Mouse (Mus musculus) neural tube, embryonic 12.5 days (tissue): Measurements from ENCODE around the gene Aox4. TPM values are rescaled to one million over a fixed set of nuclear protein-coding genes. Genes with fewer than 3 reads are reported as not detected.

Experiments used
- ATAC-seq: fragments of 200-750 bp; cut with Nextera tagmentation; 2 replicates; pipeline ENCODE4 v1.8.0; 2017; ENCODE audit warnings: low read depth, mild to moderate bottlenecking, moderate TSS enrichment, moderate library complexity; ENCODE audit not compliant: low FRiP score
- H3K27ac ChIP-seq: fragments of 300-500 bp; sonication (generic); 2 replicates; pipeline ENCODE4 v1.5.1; 2016
- H3K27me3 ChIP-seq: fragments of 300-500 bp; sonication (generic); replicated peaks from 2 replicates; pipeline ENCODE4 v1.6.1; 2016; ENCODE audit warnings: mild to moderate bottlenecking
- H3K36me3 ChIP-seq: fragments of 300-500 bp; sonication (generic); 2 replicates; pipeline ENCODE4 v1.6.1; 2016; ENCODE audit warnings: mild to moderate bottlenecking
- H3K4me1 ChIP-seq: fragments of 300-500 bp; sonication (generic); 2 replicates; pipeline ENCODE4 v1.6.1; 2016
- H3K4me2 ChIP-seq: fragments of 300-500 bp; sonication (generic); replicated peaks from 2 replicates; pipeline ENCODE4 v1.6.1; 2016; ENCODE audit warnings: mild to moderate bottlenecking
- H3K4me3 ChIP-seq: fragments of 300-500 bp; sonication (generic); 2 replicates; pipeline ENCODE4 v1.5.1; 2016
- H3K9ac ChIP-seq: fragments of 300-500 bp; sonication (generic); 2 replicates; pipeline ENCODE4 v1.6.1; 2016; ENCODE audit warnings: mild to moderate bottlenecking
- H3K9me3 ChIP-seq: fragments of 300-500 bp; sonication (generic); 2 replicates; pipeline ENCODE4 v1.6.1; 2016; ENCODE audit warnings: mild to moderate bottlenecking
- WGBS: fragments of 180-500 bp; shearing (Covaris S2); methylation state at CpG from one replicate; pipeline ENCODE4 v1.1.7; 2016; 5-methylcytosine and 5-hydroxymethylcytosine counted together
- polyA plus RNA-seq: library from polyadenylated mRNA; unstranded; fragments of >200 nt; fragmentation: Nextera tagmentation; extraction: Ambion mirVana; gene quantifications from 2 replicates; pipeline ENCODE4 v1.2.1, GENCODE M21; 2016

Gene Aox4
- polyA plus RNA-seq, 1 experiment from 2014 or later, result 0.22 TPM

DNA sequence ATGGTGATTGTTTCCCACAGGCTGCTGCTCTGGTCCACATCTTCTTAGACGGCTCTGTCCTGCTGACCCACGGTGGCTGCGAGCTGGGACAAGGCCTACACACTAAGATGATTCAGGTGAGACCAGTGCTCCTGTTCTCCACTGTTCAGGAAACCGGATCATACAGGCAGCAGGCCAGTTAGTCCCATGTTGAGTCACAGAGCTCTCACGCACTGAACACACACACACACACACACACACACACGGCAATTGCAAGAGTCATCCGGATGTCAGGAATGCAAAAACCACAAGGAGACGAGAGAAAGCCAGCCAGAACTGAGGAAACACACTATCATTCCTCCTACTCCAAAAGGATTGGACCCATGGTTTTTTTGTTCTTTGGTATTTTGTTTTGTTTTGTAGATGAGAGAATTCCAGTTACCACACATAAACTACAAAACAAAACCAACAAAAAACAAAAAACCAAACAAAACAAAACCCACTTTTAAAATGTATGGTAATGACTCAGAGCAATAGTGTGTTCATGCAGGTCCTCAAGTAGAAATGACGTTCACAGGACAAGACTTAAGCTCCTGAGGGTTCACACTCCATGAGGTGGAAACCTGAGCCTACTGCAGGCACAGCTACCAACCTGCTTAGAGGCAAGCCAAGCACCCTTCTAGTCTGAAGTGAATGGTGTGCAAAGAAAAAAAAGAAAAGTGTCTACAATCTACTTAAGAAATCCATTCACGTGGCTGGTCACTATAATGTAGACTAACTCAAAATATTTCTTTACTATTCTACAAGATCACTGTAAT lies 47.2 kb downstream of the Aox4 start:
- Histone ChIP-seq H3K4me1 (no peaks in the 10 kb centered on the region), H3K27me3 (no peaks in the 10 kb centered on the region)
- 84% methylated on average over 10 of the region's 10 CpGs for WGBS

DNA sequence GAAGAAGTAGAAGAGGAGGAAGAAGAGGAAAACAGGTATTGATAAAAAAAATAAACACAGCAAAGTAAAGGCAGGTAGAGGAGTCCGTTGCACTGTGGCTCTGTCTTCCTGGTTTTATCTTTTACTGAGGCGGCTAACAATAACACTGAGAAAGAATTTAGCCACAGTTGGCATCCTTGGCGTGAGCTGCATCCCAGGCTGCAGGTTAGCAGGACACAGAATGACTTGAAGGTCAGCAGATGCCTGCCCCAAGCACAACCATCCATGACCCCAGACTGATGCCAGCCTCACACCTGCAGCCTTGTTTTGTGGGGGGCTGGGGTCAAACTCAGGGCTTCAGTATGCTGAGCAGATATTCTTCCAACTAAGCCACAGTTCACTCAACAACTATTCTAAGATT lies 50.1 kb downstream of the Aox4 start:
- Histone ChIP-seq H3K36me3 (no peaks in the 10 kb centered on the region), H3K4me3 (no peak overlapping the region), H3K27ac (no peak overlapping the region), H3K4me2 (no peak overlapping the region), H3K4me1 (no peaks in the 10 kb centered on the region), H3K9ac (no peak overlapping the region), H3K27me3 (no peaks in the 10 kb centered on the region), H3K9me3 (no peaks in the 10 kb centered on the region)
- WGBS, result 77% methylated on average over 3 of the region's 3 CpGs
- ATAC-seq, result no peak

More for the DNA sequence above, 47.2 kb downstream of the Aox4 start:
- ATAC-seq, result no peak
- Histone ChIP-seq H3K4me2 (no peak overlapping the region), H3K9me3 (no peaks in the 10 kb centered on the region), H3K36me3 (no peaks in the 10 kb centered on the region), H3K27ac (no peak overlapping the region), H3K9ac (no peak overlapping the region), H3K4me3 (no peak overlapping the region)

DNA sequence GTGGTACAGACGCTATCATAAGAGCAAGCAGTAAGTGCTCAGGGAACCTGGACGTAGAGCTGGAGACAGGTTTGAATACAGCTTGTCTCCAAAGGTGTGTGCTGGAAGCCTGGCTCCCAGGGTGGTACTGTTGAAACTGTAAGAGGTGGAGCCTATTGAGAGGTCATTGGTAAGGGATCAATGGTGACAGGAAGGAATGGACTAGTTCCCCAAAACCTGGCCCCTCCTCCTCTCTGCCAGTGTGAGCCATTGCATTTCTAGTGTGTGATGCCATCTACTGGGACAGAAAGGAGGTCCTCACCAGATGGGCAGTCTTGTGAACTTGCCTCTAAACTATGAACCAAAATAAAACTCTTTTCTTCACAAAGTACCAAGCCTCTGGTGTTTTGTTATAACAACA lies 58.0 kb downstream of the Aox4 start:
- H3K27me3 ChIP-seq, result no peaks in the 10 kb centered on the region
- H3K9me3 ChIP-seq, result no peaks in the 10 kb centered on the region
- H3K36me3 ChIP-seq, result no peaks in the 10 kb centered on the region
- no peak overlapping the region for H3K4me2 ChIP-seq
- H3K27ac ChIP-seq, result no peak overlapping the region
- no peak for ATAC-seq
- no peaks in the 10 kb centered on the region for H3K4me1 ChIP-seq
- 85% methylated on average over 2 of the region's 2 CpGs for WGBS
- H3K9ac ChIP-seq, result no peak overlapping the region
- H3K4me3 ChIP-seq, result no peak overlapping the region

DNA sequence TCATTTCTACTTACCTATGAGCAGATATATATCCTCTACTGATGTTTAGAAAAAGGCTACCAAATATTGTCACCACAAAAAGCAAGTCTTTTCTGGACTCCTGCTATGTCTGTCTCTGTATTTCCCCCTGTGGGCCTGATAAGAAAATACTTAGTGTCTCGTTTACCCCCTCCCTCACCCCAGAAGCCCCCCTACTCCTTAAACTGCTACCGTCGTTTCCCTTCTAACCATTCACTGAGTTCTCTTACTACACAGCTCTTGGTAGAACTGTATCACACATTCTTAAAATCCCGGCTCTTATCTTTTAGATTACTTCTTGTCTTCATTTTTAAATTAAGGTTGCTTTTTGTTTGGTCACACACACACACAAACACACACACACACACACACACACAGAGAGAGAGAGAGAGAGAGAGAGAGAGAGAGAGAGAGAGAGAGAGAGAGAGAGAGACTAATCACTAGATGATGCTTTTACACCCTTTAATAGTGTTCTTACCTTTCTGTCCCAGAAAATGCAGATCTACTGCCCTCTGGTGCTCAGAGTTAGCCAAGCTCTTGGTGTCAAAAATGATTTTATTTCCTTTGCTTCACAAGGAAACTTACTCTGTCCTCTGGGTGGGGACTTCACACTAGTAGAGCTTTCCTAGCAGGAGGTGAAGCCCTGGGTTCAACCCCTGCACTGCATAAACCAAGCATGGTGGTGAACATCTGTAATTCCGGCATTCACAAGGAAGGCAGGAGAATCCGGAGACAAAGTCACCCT lies 60.8 kb downstream of the Aox4 start:
- no peak overlapping the region for H3K27ac ChIP-seq
- WGBS, result 66% methylated on average over 6 of the region's 6 CpGs

DNA sequence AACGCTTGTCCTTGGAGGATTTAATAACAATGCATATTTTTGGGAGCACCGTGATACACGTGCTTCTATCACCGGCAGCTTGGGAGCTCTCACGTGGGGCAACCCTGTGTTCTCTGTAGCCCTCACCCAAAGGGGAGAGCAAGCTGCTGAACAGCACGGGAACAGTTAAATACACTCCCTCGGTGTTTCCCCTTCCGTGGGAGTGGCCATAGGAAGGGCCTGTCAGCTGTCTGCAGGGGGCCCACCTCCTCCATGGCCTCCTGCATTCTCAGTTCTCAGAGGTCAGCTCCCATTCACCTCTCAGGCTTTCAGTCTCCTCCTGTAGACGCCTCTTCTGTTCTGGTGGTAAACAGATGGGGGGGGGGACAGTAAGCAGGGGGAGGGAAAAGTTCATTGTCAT lies 65.7 kb downstream of the Aox4 start:
- Histone ChIP-seq H3K27me3 (no peaks in the 10 kb centered on the region), H3K4me2 (no peak overlapping the region; the same call in 1 of the 2 replicates), H3K9me3 (no peaks in the 10 kb centered on the region), H3K27ac (no peak overlapping the region), H3K9ac (no peak overlapping the region), H3K4me1 (no peaks in the 10 kb centered on the region), H3K36me3 (no peaks in the 10 kb centered on the region), H3K4me3 (no peak overlapping the region)
- ATAC-seq, result no peak
- 28% methylated on average over 9 of the region's 9 CpGs for WGBS

More for the DNA sequence above, 60.8 kb downstream of the Aox4 start:
- Histone ChIP-seq H3K27me3 (no peaks in the 10 kb centered on the region), H3K9me3 (no peaks in the 10 kb centered on the region), H3K36me3 (no peaks in the 10 kb centered on the region), H3K4me2 (no peak overlapping the region), H3K9ac (no peak overlapping the region), H3K4me3 (no peak overlapping the region), H3K4me1 (no peaks in the 10 kb centered on the region)
- 0 out of 2 replicates have a peak, but pooled peaks have one; percentile 25 for ATAC-seq

DNA sequence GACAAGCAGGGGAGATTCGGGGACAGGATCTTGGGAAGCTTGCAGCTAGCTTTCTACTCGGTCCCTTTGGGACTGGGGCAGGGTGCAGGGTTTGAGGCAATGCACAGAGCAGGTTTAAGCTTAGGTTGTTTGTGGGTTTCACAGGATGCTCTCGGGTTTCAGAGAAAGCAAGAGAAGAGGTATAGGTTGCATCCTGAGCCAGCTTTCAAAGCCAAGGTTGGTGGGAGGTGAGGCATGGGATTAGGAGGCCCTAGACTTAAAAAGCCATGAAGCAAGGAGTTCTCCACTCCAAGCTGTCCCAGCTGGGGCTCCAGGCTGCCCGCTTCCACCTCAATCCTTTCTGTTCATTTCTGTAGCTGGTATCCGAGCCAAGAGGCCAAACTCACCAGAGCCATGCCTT lies 67.8 kb downstream of the Aox4 start, which contains the start of gene Aox2:
Gene Aox2, plus strand, starts transcription at position 301 of the 400 bp plus-strand sequence.
- 80% methylated on average over 5 of the region's 5 CpGs for WGBS
- ATAC-seq, result no peak

DNA sequence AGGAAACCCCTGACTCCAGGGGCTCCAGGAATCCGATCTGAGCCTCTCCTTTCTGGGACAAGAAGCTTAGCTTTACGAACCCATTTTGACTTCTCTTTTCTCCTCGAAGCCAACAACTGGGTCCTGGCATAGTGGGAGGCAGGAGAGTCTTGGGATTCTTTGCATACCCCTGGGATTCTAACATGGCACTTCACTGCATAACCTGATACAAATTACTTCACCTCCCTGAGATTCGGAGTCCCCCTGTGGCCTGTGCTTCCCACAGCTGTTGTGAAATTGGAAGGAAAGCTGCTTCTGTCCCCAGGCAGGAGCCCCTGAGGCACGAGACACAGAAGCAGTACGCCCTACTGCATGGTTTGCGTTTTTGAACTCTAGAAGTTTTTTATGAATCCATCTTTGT lies 68.3 kb downstream of the Aox4 start:
- Histone ChIP-seq H3K27ac (no peak overlapping the region), H3K9ac (no peak overlapping the region), H3K4me2 (no peak overlapping the region), H3K4me3 (no peak overlapping the region), H3K9me3 (no peaks in the 10 kb centered on the region), H3K4me1 (no peaks in the 10 kb centered on the region), H3K36me3 (no peaks in the 10 kb centered on the region), H3K27me3 (no peaks in the 10 kb centered on the region)
- WGBS, result 71% methylated on average over 7 of the region's 7 CpGs
- no peak for ATAC-seq

More for the DNA sequence above, 67.8 kb downstream of the Aox4 start, which contains the start of gene Aox2:
- H3K36me3 ChIP-seq, result no peaks in the 10 kb centered on the region
- H3K4me1 ChIP-seq, result no peaks in the 10 kb centered on the region
- H3K27me3 ChIP-seq, result no peaks in the 10 kb centered on the region
- no peak within 1 kb of the TSS for H3K4me3 ChIP-seq
- H3K4me2 ChIP-seq, result no peak within 1 kb of the TSS
- no peak within 1 kb of the TSS for H3K27ac ChIP-seq
- no peaks in the 10 kb centered on the region for H3K9me3 ChIP-seq
- H3K9ac ChIP-seq, result no peak within 1 kb of the TSS

DNA sequence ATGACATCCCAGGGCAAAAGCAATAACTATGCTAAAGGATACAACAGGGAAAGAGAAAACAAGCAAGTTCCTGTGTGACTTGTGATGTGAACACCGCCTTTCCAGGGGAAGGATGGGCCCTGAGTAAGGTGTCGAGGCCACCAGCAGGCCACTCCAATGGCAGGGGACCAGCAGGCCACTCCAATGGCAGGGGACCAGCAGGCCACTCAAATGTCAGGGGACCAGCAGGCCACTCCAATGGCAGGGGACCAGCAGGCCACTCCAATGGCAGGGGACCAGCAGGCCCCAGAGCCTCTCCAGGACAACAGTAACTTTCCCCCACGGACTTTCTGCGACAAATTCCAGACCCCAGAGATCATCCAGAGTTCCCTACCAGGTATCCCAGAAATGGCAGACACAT lies 70.2 kb downstream of the Aox4 start:
- WGBS, result 77% methylated on average over 4 of the region's 4 CpGs
- Histone ChIP-seq H3K9me3 (no peaks in the 10 kb centered on the region), H3K36me3 (no peaks in the 10 kb centered on the region), H3K4me1 (no peaks in the 10 kb centered on the region), H3K27ac (no peak overlapping the region), H3K4me3 (no peak overlapping the region), H3K27me3 (no peaks in the 10 kb centered on the region), H3K4me2 (no peak overlapping the region), H3K9ac (no peak overlapping the region)
- no peak for ATAC-seq

DNA sequence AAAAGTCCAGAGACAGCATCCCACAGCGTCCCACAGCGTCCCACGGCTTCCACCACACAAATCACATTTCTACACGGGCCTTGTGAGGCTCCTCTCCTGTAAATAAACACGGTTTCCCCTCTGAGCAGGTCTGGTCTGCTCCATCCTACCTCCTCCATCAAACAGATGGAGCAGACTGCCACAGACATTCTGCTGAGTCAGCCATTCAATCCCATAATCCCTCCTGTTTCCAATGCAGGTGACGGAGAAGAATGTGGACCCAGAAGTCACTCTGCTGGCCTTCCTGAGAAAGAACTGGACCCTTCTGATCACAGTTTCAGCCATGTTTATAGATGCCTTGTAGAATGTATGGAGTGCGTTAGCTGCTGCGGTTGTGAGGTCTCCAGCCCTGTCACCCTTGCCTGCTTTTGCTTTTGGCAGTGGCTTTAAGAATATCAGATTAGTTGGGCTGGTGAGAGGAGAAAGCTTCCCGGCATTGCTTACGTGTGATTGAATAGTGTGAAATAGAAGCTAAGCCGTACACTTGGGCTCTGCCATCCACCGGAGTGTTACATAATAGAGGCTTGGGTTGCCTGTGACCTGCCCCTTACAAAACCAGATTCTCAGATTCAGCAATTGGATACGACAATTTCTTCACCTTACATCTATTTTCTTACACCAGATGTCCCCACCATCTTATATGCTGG lies 70.9 kb downstream of the Aox4 start:
- ATAC-seq, result no peak
- H3K27me3 ChIP-seq, result no peaks in the 10 kb centered on the region
- H3K27ac ChIP-seq, result no peak overlapping the region
- no peaks in the 10 kb centered on the region for H3K9me3 ChIP-seq
- H3K4me2 ChIP-seq, result no peak overlapping the region
- no peak overlapping the region for H3K9ac ChIP-seq
- no peaks in the 10 kb centered on the region for H3K4me1 ChIP-seq
- H3K36me3 ChIP-seq, result no peaks in the 10 kb centered on the region
- whole genome bisulfite sequencing, result 82% methylated on average over 13 of the region's 13 CpGs
- H3K4me3 ChIP-seq, result no peak overlapping the region

DNA sequence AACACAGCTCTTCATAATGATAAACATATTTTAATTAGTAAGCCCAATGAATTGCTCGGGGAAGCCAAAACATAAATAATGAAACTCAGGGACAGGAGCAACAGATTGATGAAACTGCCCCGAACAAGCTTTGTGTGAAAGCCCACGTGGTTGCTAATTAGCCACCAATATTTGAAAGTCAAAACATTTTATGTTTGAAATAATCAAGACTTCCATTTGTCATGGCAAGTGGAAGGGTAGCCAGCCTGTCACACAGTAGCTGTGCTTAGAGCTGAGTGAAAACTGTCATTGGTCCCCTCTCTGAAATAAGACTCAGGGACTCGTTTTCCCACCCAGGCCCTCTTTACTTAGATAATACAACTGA lies 71.4 kb downstream of the Aox4 start:
- Histone ChIP-seq H3K4me3 (no peak overlapping the region), H3K4me1 (no peaks in the 10 kb centered on the region), H3K36me3 (no peaks in the 10 kb centered on the region), H3K9ac (no peak overlapping the region), H3K9me3 (no peaks in the 10 kb centered on the region), H3K27me3 (no peaks in the 10 kb centered on the region), H3K27ac (no peak overlapping the region), H3K4me2 (no peak overlapping the region)
- WGBS, result 81% methylated on average over 4 of the region's 4 CpGs
- ATAC-seq, result no peak

DNA sequence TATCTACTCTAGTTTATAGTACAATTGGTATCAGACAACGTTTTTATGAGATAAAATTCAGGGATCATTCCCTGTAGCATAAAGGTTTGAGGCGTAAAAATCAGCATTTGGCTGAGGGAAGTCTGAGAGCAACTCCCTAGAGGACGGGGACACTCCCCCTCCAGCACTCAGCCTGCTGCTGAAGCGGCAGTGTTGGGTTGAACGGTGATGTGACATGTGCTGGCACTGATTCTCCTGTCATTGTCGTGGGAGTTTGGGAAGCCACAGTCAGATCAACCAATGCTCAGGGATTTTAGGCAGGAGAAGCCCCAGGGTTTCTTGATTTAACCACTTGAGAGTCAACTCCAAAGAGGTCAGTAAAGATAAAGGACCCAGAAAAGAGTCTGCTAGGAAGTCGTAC lies 74.3 kb downstream of the Aox4 start:
- H3K4me1 ChIP-seq, result no peaks in the 10 kb centered on the region
- no peak overlapping the region for H3K27ac ChIP-seq
- H3K9me3 ChIP-seq, result no peaks in the 10 kb centered on the region
- H3K36me3 ChIP-seq, result no peaks in the 10 kb centered on the region
- H3K4me2 ChIP-seq, result no peak overlapping the region
- 59% methylated on average over 7 of the region's 7 CpGs for WGBS
- H3K4me3 ChIP-seq, result no peak overlapping the region
- H3K27me3 ChIP-seq, result no peaks in the 10 kb centered on the region
- no peak overlapping the region for H3K9ac ChIP-seq
- ATAC-seq, result no peak

DNA sequence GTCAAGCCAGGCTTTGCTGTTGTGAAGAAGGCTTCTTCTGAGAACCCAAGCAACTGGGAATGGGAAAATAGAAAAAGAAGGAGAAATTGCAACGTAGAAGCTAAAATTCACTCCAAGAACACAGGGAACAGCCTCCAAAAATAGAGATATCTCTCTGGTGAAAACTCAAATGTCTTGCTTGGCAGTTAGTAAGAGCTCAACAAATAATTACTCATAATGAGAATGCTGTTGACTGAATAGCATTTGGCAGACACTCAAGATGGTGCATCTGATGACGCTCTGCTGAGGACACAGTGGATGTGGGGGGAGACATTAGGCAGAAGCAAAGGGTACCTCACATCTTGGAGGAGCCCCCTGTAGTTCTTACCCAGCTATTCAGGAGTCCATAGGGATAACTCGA lies 77.9 kb downstream of the Aox4 start:
- Histone ChIP-seq H3K4me2 (no peak overlapping the region), H3K27ac (no peak overlapping the region), H3K9me3 (no peaks in the 10 kb centered on the region), H3K36me3 (no peaks in the 10 kb centered on the region), H3K27me3 (no peaks in the 10 kb centered on the region), H3K9ac (no peak overlapping the region), H3K4me3 (no peak overlapping the region), H3K4me1 (no peaks in the 10 kb centered on the region)
- no peak for ATAC-seq
- 83% methylated on average over 3 of the region's 3 CpGs for WGBS
